Mouse (Mus musculus): ENCODE measurements at regions not wholly inside any gene's neighbourhood (a gene's known extent, or its start where the extent isn't known, plus 50 kb on each side); places are given as distances from the start of the nearest gene placed in this dataset.

- 22% methylated on average over 22 of the region's 22 CpGs for WGBS (ENCODE audit: insufficient replicate concordance)
- H3K36me3 ChIP-seq (ENCODE audit: control insufficient read depth, insufficient read depth, low read length): no peaks in the 10 kb centered on the region
- H3K27ac ChIP-seq (ENCODE audit: low read depth, low read length): no peak overlapping the region
- H3K4me1 ChIP-seq (ENCODE audit: control insufficient read depth, insufficient read depth, low read length): no peaks in the 10 kb centered on the region
- no peaks in the 10 kb centered on the region for H3K9me3 ChIP-seq (replicated peaks; ENCODE audit: control insufficient read depth, low read length)
- H3K4me3 ChIP-seq (ENCODE audit: low read depth, low read length): peak overlapping the region; percentile 38
- H3K4me2 ChIP-seq: peak overlapping the region; percentile 60
- peak overlapping the region; percentile 29 for H3K9ac ChIP-seq (ENCODE audit: low read depth, low read length)
- H3K27me3 ChIP-seq (ENCODE audit: control insufficient read depth, insufficient read depth, low read length): no peaks in the 10 kb centered on the region
- ATAC-seq (replicated peaks; ENCODE audit: insufficient number of reproducible peaks, low FRiP score, low TSS enrichment): peak; percentile 63; the same call in 1 of the 2 replicates
These were observed 74.4 kb upstream of the Gpc5 start for GRCm38 (mm10) chr14:115017410-115018153.

- Histone ChIP-seq H3K4me2 (no peak overlapping the region), H3K27me3 (ENCODE audit: control insufficient read depth, insufficient read depth, low read length) (no peaks in the 10 kb centered on the region), H3K36me3 (ENCODE audit: control insufficient read depth, insufficient read depth, low read length) (no peaks in the 10 kb centered on the region), H3K27ac (ENCODE audit: low read depth, low read length) (no peak overlapping the region), H3K4me1 (ENCODE audit: control insufficient read depth, insufficient read depth, low read length) (no peaks in the 10 kb centered on the region), H3K9me3 (replicated peaks; ENCODE audit: control insufficient read depth, low read length) (no peaks in the 10 kb centered on the region), H3K9ac (ENCODE audit: low read depth, low read length) (no peak overlapping the region), H3K4me3 (ENCODE audit: low read depth, low read length) (no peak overlapping the region)
- 74% methylated on average over 7 of the region's 7 CpGs for WGBS (ENCODE audit: insufficient replicate concordance)
- no peak for ATAC-seq (replicated peaks; ENCODE audit: insufficient number of reproducible peaks, low FRiP score, low TSS enrichment)
These were observed 64.0 kb upstream of the Gpc5 start for GRCm38 (mm10) chr14:115028011-115028410.

- H3K4me2 ChIP-seq: no peak overlapping the region
- H3K4me3 ChIP-seq (ENCODE audit: low read depth, low read length): no peak overlapping the region
- no peak overlapping the region for H3K9ac ChIP-seq (ENCODE audit: low read depth, low read length)
- H3K4me1 ChIP-seq (ENCODE audit: control insufficient read depth, insufficient read depth, low read length): no peaks in the 10 kb centered on the region
- WGBS (ENCODE audit: insufficient replicate concordance): 57% methylated on average over 4 of the region's 4 CpGs
- no peaks in the 10 kb centered on the region for H3K9me3 ChIP-seq (replicated peaks; ENCODE audit: control insufficient read depth, low read length)
- no peaks in the 10 kb centered on the region for H3K36me3 ChIP-seq (ENCODE audit: control insufficient read depth, insufficient read depth, low read length)
- no peak overlapping the region for H3K27ac ChIP-seq (ENCODE audit: low read depth, low read length)
- no peaks in the 10 kb centered on the region for H3K27me3 ChIP-seq (ENCODE audit: control insufficient read depth, insufficient read depth, low read length)
- ATAC-seq (replicated peaks; ENCODE audit: insufficient number of reproducible peaks, low FRiP score, low TSS enrichment): no peak
These were observed 60.3 kb upstream of the Gpc5 start for GRCm38 (mm10) chr14:115031734-115032133.

GRCm38 (mm10) chr14:115033375-115033969 lies 58.5 kb upstream of the Gpc5 start:
- ATAC-seq (replicated peaks; ENCODE audit: insufficient number of reproducible peaks, low FRiP score, low TSS enrichment): no peak
- H3K4me3 ChIP-seq (ENCODE audit: low read depth, low read length): no peak overlapping the region
- no peak overlapping the region for H3K27ac ChIP-seq (ENCODE audit: low read depth, low read length)
- H3K27me3 ChIP-seq (ENCODE audit: control insufficient read depth, insufficient read depth, low read length): no peaks in the 10 kb centered on the region
- no peak overlapping the region for H3K4me2 ChIP-seq
- no peaks in the 10 kb centered on the region for H3K36me3 ChIP-seq (ENCODE audit: control insufficient read depth, insufficient read depth, low read length)
- no peaks in the 10 kb centered on the region for H3K9me3 ChIP-seq (replicated peaks; ENCODE audit: control insufficient read depth, low read length)
- no peaks in the 10 kb centered on the region for H3K4me1 ChIP-seq (ENCODE audit: control insufficient read depth, insufficient read depth, low read length)
- H3K9ac ChIP-seq (ENCODE audit: low read depth, low read length): no peak overlapping the region
- 87% methylated on average over 5 of the region's 5 CpGs for WGBS (ENCODE audit: insufficient replicate concordance)

GRCm38 (mm10) chr14:115034718-115035437 lies 57.1 kb upstream of the Gpc5 start:
- Histone ChIP-seq H3K27ac (ENCODE audit: low read depth, low read length) (no peak overlapping the region), H3K9ac (ENCODE audit: low read depth, low read length) (no peak overlapping the region), H3K4me1 (ENCODE audit: control insufficient read depth, insufficient read depth, low read length) (no peaks in the 10 kb centered on the region), H3K9me3 (replicated peaks; ENCODE audit: control insufficient read depth, low read length) (no peaks in the 10 kb centered on the region), H3K4me2 (no peak overlapping the region), H3K4me3 (ENCODE audit: low read depth, low read length) (no peak overlapping the region), H3K27me3 (ENCODE audit: control insufficient read depth, insufficient read depth, low read length) (no peaks in the 10 kb centered on the region), H3K36me3 (ENCODE audit: control insufficient read depth, insufficient read depth, low read length) (no peaks in the 10 kb centered on the region)
- no peak for ATAC-seq (replicated peaks; ENCODE audit: insufficient number of reproducible peaks, low FRiP score, low TSS enrichment)
- WGBS (ENCODE audit: insufficient replicate concordance): 83% methylated on average over 10 of the region's 10 CpGs

- 51% methylated on average over 5 of the region's 5 CpGs for WGBS (ENCODE audit: insufficient replicate concordance)
- H3K27ac ChIP-seq (ENCODE audit: low read depth, low read length): no peak overlapping the region
- H3K9me3 ChIP-seq (replicated peaks; ENCODE audit: control insufficient read depth, low read length): no peaks in the 10 kb centered on the region
- no peaks in the 10 kb centered on the region for H3K36me3 ChIP-seq (ENCODE audit: control insufficient read depth, insufficient read depth, low read length)
- H3K27me3 ChIP-seq (ENCODE audit: control insufficient read depth, insufficient read depth, low read length): no peaks in the 10 kb centered on the region
- H3K9ac ChIP-seq (ENCODE audit: low read depth, low read length): no peak overlapping the region
- no peak overlapping the region for H3K4me3 ChIP-seq (ENCODE audit: low read depth, low read length)
- no peak for ATAC-seq (replicated peaks; ENCODE audit: insufficient number of reproducible peaks, low FRiP score, low TSS enrichment)
- H3K4me2 ChIP-seq: no peak overlapping the region
- H3K4me1 ChIP-seq (ENCODE audit: control insufficient read depth, insufficient read depth, low read length): no peaks in the 10 kb centered on the region
These were observed 54.8 kb upstream of the Gpc5 start for GRCm38 (mm10) chr14:115037086-115037793.

- Histone ChIP-seq H3K9me3 (replicated peaks; ENCODE audit: control insufficient read depth, low read length) (no peaks in the 10 kb centered on the region), H3K27ac (ENCODE audit: low read depth, low read length) (no peak overlapping the region), H3K4me3 (ENCODE audit: low read depth, low read length) (no peak overlapping the region), H3K4me2 (no peak overlapping the region), H3K27me3 (ENCODE audit: control insufficient read depth, insufficient read depth, low read length) (no peaks in the 10 kb centered on the region), H3K36me3 (ENCODE audit: control insufficient read depth, insufficient read depth, low read length) (peaks cover 3% of the 10 kb centered on the region; the same call in 1 of the 2 replicates), H3K9ac (ENCODE audit: low read depth, low read length) (no peak overlapping the region), H3K4me1 (ENCODE audit: control insufficient read depth, insufficient read depth, low read length) (peaks cover 7% of the 10 kb centered on the region; the same call in 1 of the 2 replicates)
- WGBS (ENCODE audit: insufficient replicate concordance): 52% methylated on average over 5 of the region's 5 CpGs
- no peak for ATAC-seq (replicated peaks; ENCODE audit: insufficient number of reproducible peaks, low FRiP score, low TSS enrichment)
These were observed 53.2 kb upstream of the Gpc5 start for GRCm38 (mm10) chr14:115038788-115039187.

GRCm38 (mm10) chr14:115039524-115039923 lies 52.5 kb upstream of the Gpc5 start:
- peaks cover 8% of the 10 kb centered on the region for H3K36me3 ChIP-seq (ENCODE audit: control insufficient read depth, insufficient read depth, low read length)
- H3K27me3 ChIP-seq (ENCODE audit: control insufficient read depth, insufficient read depth, low read length): no peaks in the 10 kb centered on the region
- H3K4me1 ChIP-seq (ENCODE audit: control insufficient read depth, insufficient read depth, low read length): peaks cover 8% of the 10 kb centered on the region; the same call in 1 of the 2 replicates
- WGBS (ENCODE audit: insufficient replicate concordance): 75% methylated on average over 5 of the region's 5 CpGs
- ATAC-seq (replicated peaks; ENCODE audit: insufficient number of reproducible peaks, low FRiP score, low TSS enrichment): no peak
- no peak overlapping the region for H3K27ac ChIP-seq (ENCODE audit: low read depth, low read length)
- no peaks in the 10 kb centered on the region for H3K9me3 ChIP-seq (replicated peaks; ENCODE audit: control insufficient read depth, low read length)
- no peak overlapping the region for H3K9ac ChIP-seq (ENCODE audit: low read depth, low read length)
- peak overlapping the region; percentile 95 for H3K4me2 ChIP-seq
- H3K4me3 ChIP-seq (ENCODE audit: low read depth, low read length): no peak overlapping the region

Data from heart, embryonic 11.5 days (tissue).